Mouse (Mus musculus) embryonic fibroblast, embryonic 13.5 days (primary cell): ENCODE measurements around the gene Ccrl2. TPM values are rescaled to one million over a fixed set of nuclear protein-coding genes. Genes with fewer than 3 reads are reported as not detected.

Experiments
- H3K27ac ChIP-seq: 2 replicates; pipeline ENCODE4 v1.5.1; 2012; ENCODE audit warnings: low read length, control low read depth, inconsistent platforms; ENCODE audit not compliant: insufficient read depth
- H3K4me1 ChIP-seq: 2 replicates; pipeline ENCODE4 v1.6.1; 2011; ENCODE audit warnings: low read length; ENCODE audit not compliant: control insufficient read depth, insufficient read depth
- H3K4me3 ChIP-seq: 2 replicates; pipeline ENCODE4 v1.5.1; 2011; ENCODE audit warnings: mild to moderate bottlenecking, control low read depth, low read length; ENCODE audit not compliant: insufficient read depth
- CTCF ChIP-seq: IDR thresholded peaks from 2 replicates; pipeline ENCODE4 v1.5.1; 2011; ENCODE audit warnings: mild to moderate bottlenecking, control low read depth, low read length, moderate library complexity, borderline replicate concordance; ENCODE audit not compliant: insufficient read depth
- POLR2A ChIP-seq: IDR thresholded peaks from 2 replicates; pipeline ENCODE4 v1.6.1; 2011; ENCODE audit warnings: low read depth, mild to moderate bottlenecking, control low read depth, low read length, moderate library complexity
- polyA plus RNA-seq: library from polyadenylated mRNA; stranded (reverse); fragments of >200 nt; gene quantifications from 2 replicates; pipeline ENCODE4 v1.2.4, GENCODE M21; 2011; ENCODE audit warnings: low read depth; ENCODE audit not compliant: missing spikeins, insufficient read length

Gene Ccrl2
- polyA plus RNA-seq, 1 experiment = not detected

GRCm38 (mm10) chr9:111067052-111067451, 9.7 kb upstream of the Ccrl2 start:
- no peaks in the 10 kb centered on the region for H3K4me1 ChIP-seq
- no peak overlapping the region for H3K27ac ChIP-seq
- H3K4me3 ChIP-seq = no peak overlapping the region
- TF ChIP-seq POLR2A = no peak
- no peak for TF ChIP-seq CTCF

GRCm38 (mm10) chr9:111062840-111063239, 5.5 kb upstream of the Ccrl2 start:
- TF ChIP-seq POLR2A (no peak), CTCF (no peak)
- H3K4me3 ChIP-seq = no peak overlapping the region
- H3K27ac ChIP-seq = no peak overlapping the region
- H3K4me1 ChIP-seq = no peaks in the 10 kb centered on the region

GRCm38 (mm10) chr9:111058943-111059556, 1.7 kb upstream of the Ccrl2 start:
- Histone ChIP-seq H3K4me3 (no peak overlapping the region), H3K27ac (no peak overlapping the region), H3K4me1 (no peaks in the 10 kb centered on the region)
- TF ChIP-seq CTCF (no peak), POLR2A (no peak)

- Histone ChIP-seq H3K4me3 (no peak overlapping the region; the same call in 1 of the 2 replicates), H3K27ac (no peak overlapping the region), H3K4me1 (no peaks in the 10 kb centered on the region)
- no peak for TF ChIP-seq CTCF
- no peak for TF ChIP-seq POLR2A
These were observed 438 bp upstream of the Ccrl2 start for GRCm38 (mm10) chr9:111057544-111058370.

- H3K4me1 ChIP-seq = no peaks in the 10 kb centered on the region
- H3K27ac ChIP-seq = no peak overlapping the region
- H3K4me3 ChIP-seq = peak overlapping the region; percentile 62
- TF ChIP-seq CTCF = no peak
- TF ChIP-seq POLR2A = no peak
These were observed 861 bp downstream of the Ccrl2 start for GRCm38 (mm10) chr9:111056519-111056797.

GRCm38 (mm10) chr9:111055800-111056518, 1.4 kb downstream of the Ccrl2 start:
- no peaks in the 10 kb centered on the region for H3K4me1 ChIP-seq
- no peak for TF ChIP-seq POLR2A
- TF ChIP-seq CTCF = no peak
- peak overlapping the region; percentile 62 for H3K4me3 ChIP-seq
- no peak overlapping the region for H3K27ac ChIP-seq

GRCm38 (mm10) chr9:111054923-111055322, 2.4 kb downstream of the Ccrl2 start:
- no peak for TF ChIP-seq POLR2A
- no peak for TF ChIP-seq CTCF
- Histone ChIP-seq H3K4me1 (no peaks in the 10 kb centered on the region), H3K4me3 (no peak overlapping the region), H3K27ac (no peak overlapping the region)

GRCm38 (mm10) chr9:111048452-111048851, 8.9 kb downstream of the Ccrl2 start:
- TF ChIP-seq POLR2A = no peak
- no peak overlapping the region for H3K27ac ChIP-seq
- H3K4me1 ChIP-seq = no peaks in the 10 kb centered on the region
- H3K4me3 ChIP-seq = no peak overlapping the region

- Histone ChIP-seq H3K27ac (no peak overlapping the region), H3K4me1 (no peaks in the 10 kb centered on the region), H3K4me3 (no peak overlapping the region)
- TF ChIP-seq POLR2A = no peak
- TF ChIP-seq CTCF = no peak
These were observed 10.1 kb downstream of the Ccrl2 start for GRCm38 (mm10) chr9:111047266-111047665.

- H3K27ac ChIP-seq = no peak overlapping the region
- no peak for TF ChIP-seq CTCF
- no peak for TF ChIP-seq POLR2A
- no peak overlapping the region for H3K4me3 ChIP-seq
- H3K4me1 ChIP-seq = no peaks in the 10 kb centered on the region
These were observed 11.1 kb downstream of the Ccrl2 start for GRCm38 (mm10) chr9:111046222-111046621.
